Mouse (Mus musculus): ENCODE measurements around the gene Atp2c2.

The Atp2c2 gene

DNA sequence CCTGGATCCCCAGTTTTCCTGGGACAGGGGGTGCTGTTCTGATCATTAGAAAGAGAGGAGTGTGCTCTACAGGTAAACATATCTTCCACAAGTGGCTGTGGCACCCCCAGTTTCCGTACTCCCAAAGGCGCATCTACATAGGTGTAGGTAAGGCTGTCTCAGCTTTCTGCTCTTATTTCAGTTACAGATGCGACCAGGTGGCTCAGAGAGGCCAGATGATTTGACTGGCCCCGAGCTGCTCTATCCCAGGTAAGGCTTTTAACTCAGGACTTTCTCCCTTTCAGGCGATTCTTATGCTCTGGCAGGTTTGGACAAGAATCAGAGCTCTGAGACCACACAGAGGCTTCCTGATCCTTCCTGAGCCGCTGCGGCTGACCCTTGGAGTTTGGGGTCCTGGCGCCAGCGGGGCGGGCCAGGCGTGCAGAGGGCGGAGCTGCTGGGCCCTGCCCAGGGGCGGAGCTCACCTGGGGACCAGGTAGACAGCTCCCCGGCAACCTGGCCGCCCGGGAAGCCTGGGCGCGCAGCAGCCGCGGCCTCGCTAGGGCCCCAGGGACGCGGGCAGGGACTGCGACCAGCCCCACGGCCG is at the start of gene Atp2c2:
Gene Atp2c2, plus strand, starts transcription at position 461 of the 586 bp plus-strand sequence.
- DNase-seq (ENCODE audit: low spot score): peak; percentile 34

DNA sequence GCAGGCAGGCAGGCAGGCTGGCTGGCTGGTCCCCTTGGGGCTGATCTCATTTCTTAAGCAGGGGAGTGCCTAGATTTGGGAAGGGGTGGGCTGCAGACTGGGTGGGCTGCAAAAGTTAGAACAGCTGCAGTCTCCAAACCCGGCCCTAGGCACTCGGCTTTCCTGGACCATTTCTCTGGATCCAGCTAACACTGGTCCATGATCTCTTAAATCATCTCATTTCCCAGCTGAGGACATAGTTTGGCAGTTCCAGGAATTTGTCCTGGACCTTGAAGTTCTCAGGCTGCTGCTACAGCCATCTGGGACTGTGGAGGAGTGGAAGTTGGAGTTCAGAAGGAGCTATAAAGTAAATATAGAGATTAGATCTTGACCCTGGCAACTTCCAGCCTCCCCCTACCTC is 48.5 kb upstream of the Atp2c2 start:
- DNase-seq (ENCODE audit: low spot score): no peak

GRCm38 (mm10) chr8:119656709-119657464 is 42.9 kb upstream of the Atp2c2 start:
- DNase-seq (ENCODE audit: low spot score): no peak

DNA sequence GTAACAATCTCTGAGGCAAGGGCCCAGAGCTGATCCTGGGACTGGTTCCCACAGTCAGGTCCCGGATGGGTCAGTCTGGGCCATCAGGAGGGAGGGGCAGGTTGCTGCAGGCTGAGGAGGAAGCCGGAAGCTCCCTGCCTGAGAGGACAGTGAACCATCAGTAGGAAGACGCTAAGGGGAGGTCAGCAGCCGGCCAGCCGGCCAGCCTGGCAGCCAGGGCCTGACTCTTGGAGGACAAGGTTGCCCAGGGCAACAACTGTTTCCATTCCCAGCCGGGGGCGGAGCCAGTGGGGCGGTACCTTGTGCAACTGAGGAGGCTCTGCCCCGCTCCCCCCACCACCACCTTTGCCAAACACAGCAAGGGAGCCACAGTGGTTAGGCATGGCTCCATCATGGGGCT is 38.7 kb upstream of the Atp2c2 start:
- peak; percentile 89 for DNase-seq (ENCODE audit: low spot score)

- no peak for DNase-seq (ENCODE audit: low spot score)
Observed at GRCm38 (mm10) chr8:119661892-119662291, 37.9 kb upstream of the Atp2c2 start.

GRCm38 (mm10) chr8:119663440-119663839 is 36.4 kb upstream of the Atp2c2 start:
- DNase-seq (ENCODE audit: low spot score): no peak

DNA sequence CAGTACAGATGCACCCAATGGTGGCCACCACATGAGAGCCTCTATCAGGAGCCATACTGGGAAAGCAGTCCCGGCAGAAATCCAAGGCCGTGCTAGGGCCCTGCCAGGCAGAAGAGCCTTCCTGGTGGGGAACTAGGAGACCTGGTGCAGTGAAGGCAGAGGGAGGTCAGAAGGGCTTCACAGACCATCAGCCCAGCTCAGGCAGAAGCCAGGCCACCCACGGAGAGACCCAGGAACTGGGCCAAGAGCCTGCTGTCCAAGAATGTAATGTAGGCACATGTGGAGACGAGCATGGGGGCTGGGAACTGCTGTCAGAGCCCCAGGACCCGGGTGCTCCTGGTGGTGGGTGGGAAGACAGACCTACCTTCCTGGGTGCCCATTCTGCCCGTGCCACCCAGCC is 34.5 kb upstream of the Atp2c2 start:
- DNase-seq (ENCODE audit: low spot score): no peak

GRCm38 (mm10) chr8:119666219-119666951 is 33.4 kb upstream of the Atp2c2 start, which contains the start of gene Wfdc1:
TSS of gene Wfdc1 (plus strand) at chr8:119666365.
- no peak for DNase-seq (ENCODE audit: low spot score)

DNA sequence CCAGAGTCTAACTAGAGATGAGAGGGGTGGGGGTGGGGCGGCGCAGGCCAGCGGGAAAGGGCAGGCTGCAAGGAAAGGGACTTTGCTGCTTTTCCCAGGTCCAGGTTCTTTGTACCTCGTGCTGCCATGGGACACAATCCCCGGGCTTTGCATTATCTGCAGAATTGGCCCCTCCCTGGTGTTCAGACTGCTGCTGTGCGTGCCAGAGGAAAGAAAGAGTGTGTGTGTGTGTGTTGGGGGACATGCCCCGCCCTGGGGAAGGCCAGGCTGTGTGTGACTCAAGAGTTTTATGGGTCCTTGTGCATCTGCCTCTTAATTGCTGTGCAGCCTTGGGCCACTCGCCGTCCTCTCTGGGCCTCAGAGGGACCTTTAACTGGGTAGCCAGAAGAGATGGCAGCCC is 31.4 kb upstream of the Atp2c2 start:
- no peak for DNase-seq (ENCODE audit: low spot score)

- no peak for DNase-seq (ENCODE audit: low spot score)
Observed at GRCm38 (mm10) chr8:119669284-119669683, 30.5 kb upstream of the Atp2c2 start.

DNA sequence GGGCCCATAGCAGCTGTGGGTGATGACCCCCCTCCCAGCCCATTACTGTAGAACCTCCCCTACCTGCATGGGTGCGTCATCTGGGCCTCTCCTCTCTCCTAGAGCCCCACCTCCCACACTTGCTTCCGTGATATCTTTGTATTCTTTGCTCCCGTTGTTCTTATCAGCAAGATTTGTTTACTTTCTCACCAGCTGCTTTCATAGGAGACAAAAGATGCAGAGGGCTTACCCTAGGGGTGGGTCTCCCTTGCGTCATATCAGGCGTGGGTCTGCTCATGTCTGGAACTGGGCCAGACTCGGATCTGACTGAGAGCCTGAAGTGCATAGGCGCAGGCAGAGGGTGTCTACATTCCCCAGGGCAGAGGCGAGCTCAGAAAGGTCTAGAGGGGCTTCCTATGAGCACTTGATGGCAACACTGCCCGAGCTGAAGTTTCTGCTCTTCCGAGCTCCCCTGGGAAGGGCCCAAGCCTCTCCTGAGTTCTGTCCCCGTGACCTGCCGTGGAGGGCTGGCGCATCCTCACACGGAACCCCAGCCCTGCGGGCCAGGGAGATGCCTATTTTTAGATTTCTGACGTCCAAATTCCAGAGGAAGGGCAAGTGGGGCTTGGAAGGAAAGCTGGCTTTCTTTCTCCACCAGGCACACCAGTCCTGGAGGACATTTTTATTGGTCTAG is 29.3 kb upstream of the Atp2c2 start:
- DNase-seq (ENCODE audit: low spot score): no peak

DNA sequence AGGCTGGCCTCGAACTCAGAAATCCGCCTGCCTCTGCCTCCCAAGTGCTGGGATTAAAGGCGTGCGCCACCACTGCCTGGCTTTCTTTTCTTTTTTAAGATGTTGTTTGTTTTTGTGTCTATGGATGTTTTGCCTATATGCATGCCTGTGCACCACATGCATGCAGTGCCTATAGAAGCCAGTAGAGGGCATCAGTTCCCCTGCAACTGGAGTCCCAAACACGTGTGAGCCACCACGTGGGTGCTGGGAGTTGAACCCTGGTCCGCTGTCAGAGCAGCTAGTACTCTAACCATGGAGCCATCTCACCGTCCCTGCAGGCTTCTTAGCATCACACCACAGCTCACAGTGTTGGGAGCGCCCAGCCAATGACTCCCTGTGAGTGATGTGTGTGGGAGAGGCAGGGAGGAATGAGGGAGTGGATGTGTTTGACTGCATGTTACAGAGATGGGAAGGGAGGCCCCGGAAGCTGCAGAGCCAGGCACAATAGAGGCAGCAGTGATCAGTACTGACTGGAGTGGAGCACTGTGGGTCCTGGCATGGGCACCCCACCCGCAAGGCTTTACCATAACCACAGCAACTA is 25.7 kb upstream of the Atp2c2 start:
- DNase-seq (ENCODE audit: low spot score): no peak

DNA sequence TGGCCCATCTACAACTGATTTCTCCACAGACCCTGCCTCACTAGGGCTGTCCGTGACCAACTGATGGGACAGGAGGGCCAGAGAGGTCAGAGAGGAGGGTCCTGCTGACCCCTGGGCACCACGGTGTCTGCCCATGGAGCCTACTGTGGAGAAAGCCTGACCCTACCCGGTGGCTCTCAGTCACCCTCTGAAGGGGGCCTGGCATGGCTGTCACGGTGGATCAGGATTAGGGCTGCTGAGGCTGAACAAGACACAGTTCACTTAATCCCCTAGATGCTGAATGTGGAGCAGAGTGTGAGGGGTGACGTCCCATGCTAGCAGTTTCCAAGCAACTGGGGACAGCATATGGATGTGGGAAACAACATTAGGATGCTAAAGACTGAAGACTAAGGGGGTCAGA is 24.4 kb upstream of the Atp2c2 start:
- no peak for DNase-seq (ENCODE audit: low spot score)

DNA sequence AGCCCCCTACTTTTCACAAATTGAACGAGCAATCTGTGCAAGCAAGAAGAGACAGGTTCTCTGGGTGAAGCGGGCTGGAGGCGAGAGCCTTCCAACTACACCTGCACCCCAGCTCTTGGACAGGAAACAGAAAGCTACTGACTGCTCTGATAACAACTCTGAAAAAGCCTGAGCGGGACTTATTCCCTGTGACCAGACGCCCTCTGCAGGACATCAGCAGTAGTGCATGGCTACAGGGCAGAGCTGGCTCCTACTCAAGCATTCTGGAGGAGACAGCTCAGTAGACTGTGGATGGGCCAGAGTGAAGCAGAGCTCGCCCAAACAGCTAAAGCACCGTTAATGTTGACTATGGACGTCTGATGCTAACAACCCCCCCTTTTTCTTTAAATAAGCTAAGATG is 23.4 kb upstream of the Atp2c2 start:
- DNase-seq (ENCODE audit: low spot score): peak; percentile 94

DNA sequence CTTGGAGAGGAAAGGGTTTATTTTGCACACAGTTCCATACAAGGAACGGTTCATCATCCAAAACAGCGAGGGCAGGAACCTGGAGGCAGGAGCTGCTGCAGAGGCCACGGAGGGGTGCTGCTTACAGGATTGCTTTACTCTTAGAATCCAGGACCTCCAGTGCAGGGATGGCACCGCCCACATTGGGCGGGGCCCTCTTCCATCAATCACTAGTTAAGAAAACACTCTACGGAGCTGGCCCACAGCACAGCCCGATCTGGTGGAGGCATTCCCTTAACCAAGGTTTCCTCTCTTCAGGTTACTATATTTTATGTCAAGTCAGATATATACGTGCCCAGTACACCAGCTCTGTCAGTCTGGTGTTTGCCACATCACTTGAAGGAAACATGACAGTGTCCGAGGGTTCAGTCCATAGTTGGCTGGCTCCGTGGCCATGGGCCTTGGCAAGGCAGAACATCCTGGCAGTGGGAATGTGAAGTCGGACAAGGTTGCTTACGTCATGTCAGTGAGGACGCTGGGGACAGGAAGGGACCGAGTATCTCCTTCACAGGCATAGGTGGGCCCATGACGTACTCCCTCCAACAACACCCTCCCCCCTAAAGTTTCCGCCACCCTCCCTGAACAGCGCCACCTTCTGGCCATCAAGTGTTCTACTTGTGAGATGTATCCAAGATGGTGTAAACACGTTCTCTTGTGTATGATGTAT is 21.5 kb upstream of the Atp2c2 start:
- DNase-seq (ENCODE audit: low spot score): peak; percentile 83

DNA sequence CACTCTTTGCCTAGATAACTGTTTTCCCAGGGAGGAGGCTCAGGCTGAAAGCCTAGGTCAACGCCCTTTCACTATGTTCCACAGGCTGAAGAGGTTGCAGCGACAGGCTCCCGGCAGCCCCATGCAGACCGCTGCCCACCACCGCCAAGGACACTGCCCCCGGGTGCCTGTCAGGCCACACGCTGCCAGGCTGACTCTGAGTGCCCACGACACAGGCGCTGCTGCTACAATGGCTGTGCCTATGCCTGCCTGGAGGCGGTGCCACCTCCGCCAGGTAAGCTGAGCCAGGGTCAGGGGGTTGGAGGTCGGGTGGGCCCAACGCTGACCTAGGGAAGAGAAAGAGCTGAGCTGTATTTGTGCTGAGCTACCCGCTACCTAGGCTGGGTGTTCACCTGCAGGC is 20.6 kb upstream of the Atp2c2 start:
- no peak for DNase-seq (ENCODE audit: low spot score)

DNA sequence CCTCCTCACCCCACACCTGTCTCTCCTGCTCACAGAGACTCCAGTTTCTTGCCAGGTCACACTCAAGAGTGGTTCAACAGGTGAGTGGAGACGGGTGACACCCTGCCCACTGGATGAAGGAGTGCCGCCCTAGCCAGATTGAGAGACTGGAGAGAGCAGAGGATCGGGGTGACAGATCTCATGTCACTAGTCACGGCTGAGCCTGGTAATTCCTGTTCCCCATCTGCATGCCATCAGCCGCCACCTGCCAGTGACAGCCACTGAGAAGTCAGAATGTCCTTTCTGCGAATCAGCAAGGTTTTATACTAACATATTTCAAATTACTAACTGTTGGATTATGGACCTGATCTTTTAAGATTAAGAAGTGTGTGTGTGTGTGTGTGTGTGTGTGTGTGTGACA is 9.2 kb upstream of the Atp2c2 start:
- no peak for DNase-seq (ENCODE audit: low spot score)

GRCm38 (mm10) chr8:119691989-119692388 is 7.8 kb upstream of the Atp2c2 start:
- DNase-seq (ENCODE audit: low spot score): no peak

GRCm38 (mm10) chr8:119694696-119695095 is 5.1 kb upstream of the Atp2c2 start:
- no peak for DNase-seq (ENCODE audit: low spot score)

GRCm38 (mm10) chr8:119697163-119697562 is 2.6 kb upstream of the Atp2c2 start:
- no peak for DNase-seq (ENCODE audit: low spot score)

- peak; percentile 67 for DNase-seq (ENCODE audit: low spot score)
Observed at GRCm38 (mm10) chr8:119698960-119699359, 849 bp upstream of the Atp2c2 start.

GRCm38 (mm10) chr8:119702965-119703364 is 3.2 kb downstream of the Atp2c2 start:
- no peak for DNase-seq (ENCODE audit: low spot score)

All from embryo, embryonic 10.5 days (tissue).